Mouse (Mus musculus) intestine, embryonic 15.5 days (tissue): ENCODE data around the gene Iars2. TPM values are rescaled to one million over a fixed set of nuclear protein-coding genes. Genes with fewer than 3 reads are reported as not detected.

Experiments used
- ATAC-seq: fragments of 200-750 bp; cut with Nextera tagmentation; 2 replicates; pipeline ENCODE4 v1.8.0; 2017; ENCODE audit warnings: moderate TSS enrichment, moderate library complexity
- H3K27ac ChIP-seq: fragments of 300-500 bp; sonication (generic); 2 replicates; pipeline ENCODE4 v1.5.1; 2015; ENCODE audit warnings: mild to moderate bottlenecking, inconsistent platforms
- H3K27me3 ChIP-seq: fragments of 300-500 bp; sonication (generic); replicated peaks from 2 replicates; pipeline ENCODE4 v1.6.1; 2015; ENCODE audit warnings: inconsistent platforms
- H3K36me3 ChIP-seq: fragments of 300-500 bp; sonication (generic); 2 replicates; pipeline ENCODE4 v1.6.1; 2015; ENCODE audit warnings: inconsistent platforms
- H3K4me1 ChIP-seq: fragments of 300-500 bp; sonication (generic); replicated peaks from 2 replicates; pipeline ENCODE4 v1.6.1; 2015; ENCODE audit warnings: inconsistent platforms
- H3K4me2 ChIP-seq: fragments of 300-500 bp; sonication (generic); replicated peaks from 2 replicates; pipeline ENCODE4 v1.6.1; 2015; ENCODE audit warnings: mild to moderate bottlenecking, inconsistent platforms
- H3K4me3 ChIP-seq: fragments of 300-500 bp; sonication (generic); replicated peaks from 2 replicates; pipeline ENCODE4 v1.5.1; 2015; ENCODE audit warnings: inconsistent platforms
- H3K9ac ChIP-seq: fragments of 300-500 bp; sonication (generic); 2 replicates; pipeline ENCODE4 v1.6.1; 2015; ENCODE audit warnings: inconsistent platforms
- H3K9me3 ChIP-seq: fragments of 300-500 bp; sonication (generic); 2 replicates; pipeline ENCODE4 v1.6.1; 2016; ENCODE audit warnings: inconsistent platforms
- WGBS: fragments of 180-500 bp; shearing (Covaris S2); methylation state at CpG from one replicate; pipeline ENCODE4 v1.1.7; 2015; 5-methylcytosine and 5-hydroxymethylcytosine counted together
- polyA plus RNA-seq: library from polyadenylated mRNA; unstranded; fragments of >200 nt; fragmentation: Nextera tagmentation; extraction: Ambion mirVana; gene quantifications from 2 replicates; pipeline ENCODE4 v1.2.1, GENCODE M21; 2015

The Iars2 gene
- polyA plus RNA-seq, 1 experiment from 2014 or later = 61.9 TPM

- 88% methylated on average over 4 of the region's 4 CpGs for WGBS
- Histone ChIP-seq H3K4me3 (no peak overlapping the region), H3K27me3 (no peaks in the 10 kb centered on the region), H3K4me2 (no peak overlapping the region), H3K9me3 (no peaks in the 10 kb centered on the region), H3K9ac (no peak overlapping the region), H3K36me3 (peaks cover 32% of the 10 kb centered on the region), H3K4me1 (no peaks in the 10 kb centered on the region), H3K27ac (no peak overlapping the region)
- no peak for ATAC-seq
Measured at GRCm38 (mm10) chr1:185291336-185291735, 37.9 kb downstream of the Iars2 start.

GRCm38 (mm10) chr1:185289231-185289630 lies 40.0 kb downstream of the Iars2 start:
- H3K27me3 ChIP-seq = no peaks in the 10 kb centered on the region
- 78% methylated on average over 5 of the region's 5 CpGs for WGBS
- peaks cover 30% of the 10 kb centered on the region for H3K36me3 ChIP-seq
- H3K4me1 ChIP-seq = no peaks in the 10 kb centered on the region
- no peak for ATAC-seq
- H3K9ac ChIP-seq = no peak overlapping the region
- H3K4me3 ChIP-seq = no peak overlapping the region
- H3K9me3 ChIP-seq = no peaks in the 10 kb centered on the region
- no peak overlapping the region for H3K27ac ChIP-seq
- H3K4me2 ChIP-seq = no peak overlapping the region

GRCm38 (mm10) chr1:185287066-185287465 lies 42.1 kb downstream of the Iars2 start:
- H3K9ac ChIP-seq = no peak overlapping the region
- H3K36me3 ChIP-seq = peaks cover 24% of the 10 kb centered on the region
- H3K9me3 ChIP-seq = no peaks in the 10 kb centered on the region
- no peak overlapping the region for H3K4me3 ChIP-seq
- WGBS = 93% methylated on average over 20 of the region's 20 CpGs
- no peaks in the 10 kb centered on the region for H3K4me1 ChIP-seq
- no peak for ATAC-seq
- H3K27me3 ChIP-seq = no peaks in the 10 kb centered on the region
- no peak overlapping the region for H3K4me2 ChIP-seq
- H3K27ac ChIP-seq = no peak overlapping the region

- Histone ChIP-seq H3K4me1 (no peaks in the 10 kb centered on the region), H3K9ac (no peak overlapping the region), H3K4me2 (no peak overlapping the region), H3K36me3 (peaks cover 23% of the 10 kb centered on the region), H3K27me3 (no peaks in the 10 kb centered on the region), H3K4me3 (no peak overlapping the region), H3K27ac (no peak overlapping the region), H3K9me3 (no peaks in the 10 kb centered on the region)
- ATAC-seq = no peak
- WGBS = 90% methylated on average over 4 of the region's 4 CpGs
Measured at GRCm38 (mm10) chr1:185285171-185285570, 44.0 kb downstream of the Iars2 start.

DNA sequence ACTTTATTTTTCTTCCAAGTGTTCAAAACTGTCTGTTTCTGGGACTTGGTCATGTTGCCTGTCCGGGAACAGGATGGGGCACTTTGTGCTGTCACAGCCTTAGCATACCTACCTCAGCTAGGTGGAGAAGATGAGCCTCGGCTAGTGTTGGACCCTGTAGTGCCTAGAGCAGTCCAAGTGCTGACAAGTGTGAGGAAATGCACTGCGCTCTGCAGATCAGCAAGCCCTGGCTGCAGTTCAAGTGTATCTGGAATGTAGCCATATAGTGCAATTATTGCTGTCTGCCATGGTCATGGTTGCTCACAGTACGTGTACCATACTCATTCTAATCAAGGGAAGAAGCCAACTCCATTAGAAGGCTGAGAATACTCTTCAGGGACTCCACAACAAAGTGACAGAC lies 44.5 kb downstream of the Iars2 start:
- Histone ChIP-seq H3K4me2 (no peak overlapping the region), H3K4me1 (no peaks in the 10 kb centered on the region), H3K4me3 (no peak overlapping the region), H3K27ac (no peak overlapping the region), H3K9ac (no peak overlapping the region), H3K27me3 (no peaks in the 10 kb centered on the region), H3K36me3 (peaks cover 24% of the 10 kb centered on the region), H3K9me3 (no peaks in the 10 kb centered on the region)
- no peak for ATAC-seq
- 50% methylated on average over 4 of the region's 4 CpGs for WGBS

- 0 out of 2 replicates have a peak overlapping the region, but pooled peaks have one; percentile 44 for H3K27ac ChIP-seq
- H3K27me3 ChIP-seq = no peaks in the 10 kb centered on the region
- peak; percentile 63 for ATAC-seq
- no peaks in the 10 kb centered on the region for H3K4me1 ChIP-seq
- WGBS = 87% methylated on average over 15 of the region's 15 CpGs
- H3K4me3 ChIP-seq = no peak overlapping the region
- no peak overlapping the region for H3K4me2 ChIP-seq
- peaks cover 26% of the 10 kb centered on the region for H3K36me3 ChIP-seq
- no peaks in the 10 kb centered on the region for H3K9me3 ChIP-seq
- no peak overlapping the region for H3K9ac ChIP-seq
Measured at GRCm38 (mm10) chr1:185283247-185283646, 45.9 kb downstream of the Iars2 start.

DNA sequence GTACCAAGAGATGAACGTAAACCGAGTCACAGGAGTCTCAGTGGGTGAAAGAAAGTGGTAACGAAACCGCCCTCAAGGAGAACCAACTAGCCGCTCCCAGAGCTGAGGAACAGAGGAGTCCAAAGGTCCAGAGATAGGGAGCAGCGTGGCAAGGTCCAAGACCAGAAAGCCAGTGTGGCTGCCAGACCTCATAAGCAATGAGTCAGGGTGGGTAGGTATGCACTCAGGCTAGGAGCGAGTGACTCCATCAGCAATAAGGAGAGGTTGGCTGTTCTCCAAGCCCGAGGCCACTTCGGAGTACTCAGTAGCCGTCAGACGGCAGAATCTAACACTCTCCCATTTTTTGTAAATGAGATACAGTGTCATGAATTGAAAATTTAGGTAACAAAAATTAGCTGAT lies 46.4 kb downstream of the Iars2 start:
- H3K4me2 ChIP-seq = no peak overlapping the region

DNA sequence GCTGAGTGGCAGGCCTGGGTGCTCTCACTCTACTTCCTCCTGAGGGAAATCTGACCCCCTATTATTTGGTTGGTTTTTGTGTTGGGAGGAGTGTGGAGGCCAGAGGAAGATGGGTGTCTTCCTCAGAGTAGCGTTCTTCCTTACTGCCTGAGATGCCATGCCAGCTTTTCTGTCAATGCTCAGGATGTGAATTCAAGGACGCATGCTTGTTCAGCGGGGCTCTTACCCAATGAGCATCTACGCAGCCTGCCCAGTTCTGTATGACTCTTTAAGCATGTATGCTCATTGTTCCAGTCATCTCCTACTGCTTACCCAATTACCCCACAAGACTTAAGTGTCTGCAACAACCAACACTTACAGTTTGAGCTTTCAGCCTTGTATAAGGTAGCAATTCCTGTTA lies 48.6 kb downstream of the Iars2 start:
- no peaks in the 10 kb centered on the region for H3K9me3 ChIP-seq
- ATAC-seq = no peak
- H3K4me3 ChIP-seq = no peak overlapping the region
- 87% methylated on average over 4 of the region's 4 CpGs for WGBS
- no peaks in the 10 kb centered on the region for H3K4me1 ChIP-seq
- H3K9ac ChIP-seq = no peak overlapping the region
- peaks cover 36% of the 10 kb centered on the region for H3K36me3 ChIP-seq
- H3K27me3 ChIP-seq = no peaks in the 10 kb centered on the region
- no peak overlapping the region for H3K4me2 ChIP-seq
- no peak overlapping the region for H3K27ac ChIP-seq

More for the DNA sequence above, 46.4 kb downstream of the Iars2 start:
- no peaks in the 10 kb centered on the region for H3K27me3 ChIP-seq
- ATAC-seq = peak; percentile 96
- no peak overlapping the region for H3K4me3 ChIP-seq
- peaks cover 26% of the 10 kb centered on the region for H3K36me3 ChIP-seq
- H3K27ac ChIP-seq = peak overlapping the region; percentile 44; the same call in 1 of the 2 replicates
- no peaks in the 10 kb centered on the region for H3K4me1 ChIP-seq
- no peaks in the 10 kb centered on the region for H3K9me3 ChIP-seq
- no peak overlapping the region for H3K9ac ChIP-seq
- 70% methylated on average over 11 of the region's 11 CpGs for WGBS

- Histone ChIP-seq H3K36me3 (peaks cover 34% of the 10 kb centered on the region), H3K9me3 (no peaks in the 10 kb centered on the region), H3K4me2 (no peak overlapping the region), H3K27me3 (no peaks in the 10 kb centered on the region), H3K9ac (no peak overlapping the region), H3K4me1 (no peaks in the 10 kb centered on the region), H3K27ac (no peak overlapping the region), H3K4me3 (no peak overlapping the region)
- 69% methylated on average over 9 of the region's 9 CpGs for WGBS
- ATAC-seq = no peak
Measured at GRCm38 (mm10) chr1:185279288-185279687, 49.9 kb downstream of the Iars2 start.

GRCm38 (mm10) chr1:185277022-185277421 lies 52.2 kb downstream of the Iars2 start:
- ATAC-seq = no peak
- 86% methylated on average over 11 of the region's 11 CpGs for WGBS
- Histone ChIP-seq H3K4me1 (no peaks in the 10 kb centered on the region), H3K36me3 (peaks cover 32% of the 10 kb centered on the region; the same call in 1 of the 2 replicates), H3K4me2 (no peak overlapping the region), H3K9me3 (no peaks in the 10 kb centered on the region), H3K9ac (no peak overlapping the region), H3K27me3 (no peaks in the 10 kb centered on the region), H3K4me3 (no peak overlapping the region), H3K27ac (no peak overlapping the region)

DNA sequence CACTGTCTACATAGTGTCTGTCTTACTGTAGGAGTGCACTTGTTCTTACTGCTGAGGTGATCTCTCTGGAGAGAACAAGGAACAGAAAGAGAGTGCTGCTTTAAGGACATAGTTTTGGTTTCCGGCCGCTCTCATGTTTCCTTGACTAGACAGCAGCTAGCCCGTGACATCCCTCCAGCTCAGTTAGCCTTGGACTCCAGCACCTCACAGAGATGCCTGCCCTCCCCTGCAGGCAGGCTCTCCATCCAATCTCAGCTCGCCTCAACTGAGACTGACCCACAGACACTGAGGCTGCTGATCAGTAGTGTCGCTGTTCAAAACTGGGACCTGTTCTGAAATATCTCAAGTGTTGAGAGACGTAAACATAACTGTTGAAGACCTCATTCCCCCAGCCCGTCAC lies 53.2 kb downstream of the Iars2 start:
- Histone ChIP-seq H3K4me1 (no peaks in the 10 kb centered on the region), H3K9ac (no peak overlapping the region), H3K36me3 (peaks cover 37% of the 10 kb centered on the region), H3K9me3 (no peaks in the 10 kb centered on the region), H3K4me2 (no peak overlapping the region), H3K27me3 (no peaks in the 10 kb centered on the region), H3K27ac (no peak overlapping the region), H3K4me3 (no peak overlapping the region)
- no peak for ATAC-seq
- 82% methylated on average over 7 of the region's 7 CpGs for WGBS

DNA sequence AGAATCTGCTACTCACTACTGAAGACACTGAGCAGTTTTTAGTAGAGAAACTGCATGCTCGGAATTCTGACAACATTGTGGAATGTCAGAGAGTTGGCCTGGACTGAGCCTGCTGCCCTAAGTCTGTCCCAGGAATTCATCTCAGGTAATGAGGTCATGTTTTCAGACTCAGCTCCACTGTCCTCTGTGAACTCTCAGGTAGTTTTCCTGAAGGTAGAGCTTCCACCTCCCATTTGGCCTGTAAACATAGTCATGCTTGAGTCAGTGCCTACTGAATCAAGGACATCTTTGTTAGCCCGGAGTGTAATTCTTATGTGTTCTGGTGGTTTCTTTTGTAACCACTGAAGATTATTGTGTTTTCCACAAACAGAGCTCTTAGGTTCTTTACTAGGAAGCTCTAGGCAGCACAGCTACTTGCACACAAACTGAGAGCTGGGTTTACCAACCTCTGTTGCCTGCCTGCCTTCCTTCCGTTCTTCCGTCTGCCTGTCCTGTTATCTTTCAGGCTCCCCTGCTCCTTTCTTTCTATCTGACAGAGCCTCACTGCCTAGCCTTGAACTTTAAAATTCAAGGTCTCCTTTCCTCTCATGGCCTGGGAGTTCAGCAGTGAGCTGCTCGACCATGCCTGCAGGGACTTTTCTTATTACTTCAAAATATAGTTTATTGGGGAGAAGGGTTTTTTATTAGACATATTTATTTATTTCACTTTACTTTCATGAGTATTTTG lies 54.2 kb downstream of the Iars2 start:
- Histone ChIP-seq H3K9ac (no peak overlapping the region), H3K27me3 (no peaks in the 10 kb centered on the region), H3K4me2 (no peak overlapping the region), H3K36me3 (peaks cover 38% of the 10 kb centered on the region), H3K27ac (no peak overlapping the region), H3K4me3 (no peak overlapping the region), H3K4me1 (no peaks in the 10 kb centered on the region), H3K9me3 (no peaks in the 10 kb centered on the region)
- no peak for ATAC-seq
- WGBS = 77% methylated on average over 5 of the region's 5 CpGs

- ATAC-seq = peak; percentile 72
- Histone ChIP-seq H3K4me1 (no peaks in the 10 kb centered on the region), H3K27me3 (no peaks in the 10 kb centered on the region), H3K27ac (peak overlapping the region; percentile 78), H3K9ac (no peak overlapping the region), H3K4me2 (0 out of 2 replicates have a peak overlapping the region, but pooled peaks have one; percentile 3), H3K4me3 (no peak overlapping the region), H3K36me3 (peaks cover 34% of the 10 kb centered on the region), H3K9me3 (no peaks in the 10 kb centered on the region)
- WGBS = 67% methylated on average over 9 of the region's 9 CpGs
Measured at GRCm38 (mm10) chr1:185271373-185271772, 57.8 kb downstream of the Iars2 start.
